In the genomic region with DNA sequence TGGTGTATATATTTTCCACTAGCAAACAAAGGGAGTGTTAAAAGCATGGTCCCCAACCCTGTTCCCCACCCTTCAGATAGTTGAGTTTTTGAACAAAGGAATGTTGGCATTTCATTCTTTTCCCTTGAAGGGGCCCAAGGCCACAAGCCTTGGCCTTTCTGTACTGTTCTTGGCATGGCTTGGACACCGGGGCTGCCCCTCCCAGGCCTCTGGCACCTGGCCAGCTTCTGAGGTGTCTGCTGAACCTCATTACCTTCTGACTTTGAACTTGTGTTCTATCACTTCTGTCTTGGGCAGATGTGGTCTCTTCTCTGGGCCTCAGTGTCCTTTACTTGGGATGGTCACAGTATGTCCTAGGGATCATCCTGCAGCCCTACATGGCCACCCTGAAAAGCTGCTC, we compare ENCODE assay signal across 16 mouse cellular contexts. TPM values are rescaled to one million over a fixed set of nuclear protein-coding genes. Genes with fewer than 3 reads are reported as not detected.
DNase-seq lines count a peak whose midpoint lies in the region; ATAC-seq and TF ChIP-seq lines count a peak whose summit lies in the region.
"Had no signal": no experiment of that assay in that cellular context is flagged by ENCODE, and none has a peak within 500 bp of the region (broad histone marks: within the 10 kb centered on the region; RNA-seq: fewer than 3 reads in every experiment).

No protein-coding gene starts in this region.

- peak overlapping the region; percentile 13; the same call in 1 of the 2 replicates for H3K27ac ChIP-seq in hindbrain, postnatal 0 days
- no peak overlapping the region for H3K27ac ChIP-seq in hindbrain, embryonic 11.5 days (ENCODE audit: low read depth, low read length)
- H3K27ac ChIP-seq: heart, embryonic 13.5 days; limb, embryonic 13.5 days had no signal

- TF ChIP-seq CTCF in hindbrain, postnatal 0 days (IDR thresholded peaks at IDR 0.05; ENCODE audit: low read depth): no peak

- H3K9ac ChIP-seq in hindbrain, postnatal 0 days (replicated peaks; ENCODE audit: low read length): no peak overlapping the region
- H3K9ac ChIP-seq in hindbrain, embryonic 11.5 days (ENCODE audit: low read depth, low read length): no peak overlapping the region
- H3K9ac ChIP-seq: forebrain, postnatal 0 days; heart, embryonic 13.5 days; limb, embryonic 13.5 days; stomach, embryonic 15.5 days had no signal

- no peak for ATAC-seq in hindbrain, postnatal 0 days
- ATAC-seq in hindbrain, embryonic 11.5 days (ENCODE audit: low FRiP score): no peak
- ATAC-seq: CD4-positive, CD25-positive, alpha-beta regulatory T cell, adult 4 months; forebrain, postnatal 0 days had no signal

- no peak overlapping the region for H3K4me3 ChIP-seq in hindbrain, postnatal 0 days (ENCODE audit: low read length)
- no peak overlapping the region for H3K4me3 ChIP-seq in hindbrain, embryonic 11.5 days (ENCODE audit: low read depth, low read length)
- H3K4me3 ChIP-seq: heart, embryonic 13.5 days; limb, embryonic 13.5 days; stomach, embryonic 15.5 days had no signal

- no peaks in the 10 kb centered on the region for H3K9me3 ChIP-seq in hindbrain, postnatal 0 days (ENCODE audit: low read length)
- no peaks in the 10 kb centered on the region for H3K9me3 ChIP-seq in hindbrain, embryonic 11.5 days (ENCODE audit: control insufficient read depth, low read length)
- H3K9me3 ChIP-seq: heart, embryonic 13.5 days; limb, embryonic 13.5 days; stomach, embryonic 15.5 days had no signal

- 48% methylated on average over 1 of the region's 1 CpGs for WGBS in hindbrain, postnatal 0 days
- WGBS in hindbrain, embryonic 11.5 days: 91% methylated on average over 1 of the region's 1 CpGs

- peaks cover 27% of the 10 kb centered on the region for H3K36me3 ChIP-seq in hindbrain, postnatal 0 days (ENCODE audit: insufficient read depth, low read length)
- H3K36me3 ChIP-seq in hindbrain, embryonic 11.5 days (ENCODE audit: control insufficient read depth, insufficient read depth, low read length): peaks cover 7% of the 10 kb centered on the region; the same call in 1 of the 2 replicates

- peaks cover 6% of the 10 kb centered on the region for H3K4me1 ChIP-seq in hindbrain, postnatal 0 days (ENCODE audit: insufficient read depth, low read length)
- H3K4me1 ChIP-seq in hindbrain, embryonic 11.5 days (replicated peaks; ENCODE audit: control insufficient read depth, insufficient read depth, low read length): peaks cover 14% of the 10 kb centered on the region

- no peak overlapping the region for H3K4me2 ChIP-seq in hindbrain, postnatal 0 days (ENCODE audit: low read depth, low read length)
- H3K4me2 ChIP-seq in hindbrain, embryonic 11.5 days (replicated peaks; ENCODE audit: low read depth, low read length): no peak overlapping the region
- H3K4me2 ChIP-seq: heart, embryonic 13.5 days; limb, embryonic 13.5 days; stomach, embryonic 15.5 days had no signal

- no peaks in the 10 kb centered on the region for H3K27me3 ChIP-seq in hindbrain, postnatal 0 days (ENCODE audit: insufficient read depth, low read length)
- H3K27me3 ChIP-seq in hindbrain, embryonic 11.5 days (ENCODE audit: control insufficient read depth, insufficient read depth, low read length): no peaks in the 10 kb centered on the region
- H3K27me3 ChIP-seq: heart, embryonic 13.5 days; limb, embryonic 13.5 days; stomach, embryonic 15.5 days had no signal

- no peak for DNase-seq in hindbrain, postnatal 0 days (ENCODE audit: low spot score)
- DNase-seq in hindbrain, embryonic 11.5 days (ENCODE audit: low spot score): no peak
- DNase-seq in 3T3-L1 (ENCODE audit: low read depth, low spot score): peak; percentile 31
- DNase-seq in adrenal gland, adult 2 months: peak; percentile 84
- peak; percentile 62 for DNase-seq in heart, postnatal 4 days
- DNase-seq in right cerebral cortex, adult 18-20 months: no peak
- no peak for DNase-seq in right cerebral cortex, adult 2 months (ENCODE audit: low spot score in 2 of 2)
- no peak for DNase-seq in cerebellum, postnatal 4 days (ENCODE audit: low spot score in 2 of 2)
- DNase-seq: cerebellum, adult 11 months; forebrain, postnatal 0 days; lung, adult 18-20 months; right cerebral cortex, postnatal 4 days had no signal

RNA-seq across cellular contexts. Expression of gene Slc6a6, which starts 43.5 kb away (rescaled TPM):
- 78.2 and 85.6 TPM in 2 replicates for total RNA-seq in hindbrain, postnatal 0 days (2014; rRNA removed)
- 116 and 119 TPM in 2 replicates for polyA plus RNA-seq in hindbrain, postnatal 0 days (2015; fragmentation: Nextera tagmentation; extraction: Ambion mirVana)
- 46.6 and 64.0 TPM in 2 replicates for polyA plus RNA-seq in hindbrain, embryonic 11.5 days (2014; fragmentation: Nextera tagmentation; extraction: Ambion mirVana)
- 100 to 1,000 TPM; 466 to 626 TPM for total RNA-seq in adrenal gland, adult 2 months (2021)
- 570 and 815 TPM in 2 replicates for polyA plus RNA-seq in adrenal gland, adult 2 months (2012; rRNA removed)
- total RNA-seq in heart, postnatal 4 days (2021): 100 to 1,000 TPM; 142 to 158 TPM

Comparison
In these comparisons a context has a peak if more than half of its experiments do, and no peak if none do; other contexts are left out.
1. DNase-seq: peak in 3T3-L1 (single experiment), adrenal gland, adult 2 months (single experiment) and heart, postnatal 4 days (single experiment); none in hindbrain, postnatal 0 days (single experiment), hindbrain, embryonic 11.5 days (single experiment), right cerebral cortex, adult 18-20 months (single experiment), right cerebral cortex, adult 2 months (0 of 2) and cerebellum, postnatal 4 days (0 of 2).